Mouse (Mus musculus) lung, embryonic 15.5 days (tissue): ENCODE data around the gene Megf8. TPM values are rescaled to one million over a fixed set of nuclear protein-coding genes. Genes with fewer than 3 reads are reported as not detected.

ENCODE experiments used
- ATAC-seq: fragments of 200-750 bp; cut with Nextera tagmentation; 2 replicates; pipeline ENCODE4 v1.8.0; 2017; ENCODE audit warnings: moderate number of reproducible peaks, borderline replicate concordance; ENCODE audit not compliant: low FRiP score, low TSS enrichment; ENCODE audit errors: extremely low read depth
- H3K27ac ChIP-seq: fragments of 300-500 bp; sonication (generic); 2 replicates; pipeline ENCODE4 v1.5.1; 2015; ENCODE audit warnings: moderate library complexity, mild to moderate bottlenecking, inconsistent platforms
- H3K27me3 ChIP-seq: fragments of 300-500 bp; sonication (generic); 2 replicates; pipeline ENCODE4 v1.6.1; 2015; ENCODE audit warnings: inconsistent platforms
- H3K36me3 ChIP-seq: fragments of 300-500 bp; sonication (generic); 2 replicates; pipeline ENCODE4 v1.6.1; 2015; ENCODE audit warnings: inconsistent platforms
- H3K4me1 ChIP-seq: fragments of 300-500 bp; sonication (generic); 2 replicates; pipeline ENCODE4 v1.6.1; 2015; ENCODE audit warnings: inconsistent platforms
- H3K4me2 ChIP-seq: fragments of 300-500 bp; sonication (generic); 2 replicates; pipeline ENCODE4 v1.6.1; 2015; ENCODE audit warnings: inconsistent platforms, mild to moderate bottlenecking, moderate library complexity
- H3K4me3 ChIP-seq: fragments of 300-500 bp; sonication (generic); 2 replicates; pipeline ENCODE4 v1.5.1; 2015; ENCODE audit warnings: mild to moderate bottlenecking, inconsistent platforms
- H3K9ac ChIP-seq: fragments of 300-500 bp; sonication (generic); 2 replicates; pipeline ENCODE4 v1.6.1; 2015; ENCODE audit warnings: inconsistent platforms
- H3K9me3 ChIP-seq: fragments of 300-500 bp; sonication (generic); 2 replicates; pipeline ENCODE4 v1.6.1; 2016; ENCODE audit warnings: inconsistent platforms
- WGBS: fragments of 180-500 bp; shearing (Covaris S2); methylation state at CpG from one replicate; pipeline ENCODE4 v1.1.7; 2015; 5-methylcytosine and 5-hydroxymethylcytosine counted together
- polyA plus RNA-seq: library from polyadenylated mRNA; unstranded; fragments of >200 nt; fragmentation: Nextera tagmentation; extraction: Ambion mirVana; gene quantifications from 2 replicates; pipeline ENCODE4 v1.2.1, GENCODE M21; 2015

Megf8 gene
- polyA plus RNA-seq, 1 experiment from 2014 or later: 13.5 TPM

DNA sequence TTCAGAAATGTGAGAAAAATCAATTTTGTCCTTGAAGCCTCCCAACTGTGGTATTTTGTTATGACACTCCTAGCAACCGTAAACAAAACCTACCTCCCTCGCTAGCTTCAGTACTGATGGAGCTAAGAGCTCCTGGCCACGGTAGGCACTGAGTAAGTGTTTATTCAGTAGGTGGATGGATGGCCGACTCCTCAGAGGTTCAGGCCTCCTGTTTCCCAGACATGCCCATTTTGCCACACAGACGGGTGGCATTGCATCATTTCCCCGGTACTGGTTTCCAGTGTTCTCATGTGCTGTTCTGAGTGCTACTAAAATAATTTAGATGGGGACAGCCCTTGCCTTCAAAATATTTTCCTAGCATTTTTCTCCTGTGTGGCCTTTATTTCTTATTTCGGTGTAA is 89.5 kb downstream of the Megf8 start:
- Histone ChIP-seq H3K36me3 (no peaks in the 10 kb centered on the region), H3K27me3 (no peaks in the 10 kb centered on the region), H3K9ac (no peak overlapping the region), H3K4me2 (no peak overlapping the region), H3K9me3 (no peaks in the 10 kb centered on the region), H3K4me3 (no peak overlapping the region), H3K27ac (no peak overlapping the region), H3K4me1 (peaks cover 2% of the 10 kb centered on the region; the same call in 1 of the 2 replicates)
- ATAC-seq: no peak
- 68% methylated on average over 7 of the region's 7 CpGs for WGBS

GRCm38 (mm10) chr7:25409114-25409760 is 92.3 kb downstream of the Megf8 start:
- WGBS: 49% methylated on average over 4 of the region's 4 CpGs
- no peak for ATAC-seq
- Histone ChIP-seq H3K9me3 (no peaks in the 10 kb centered on the region), H3K27ac (no peak overlapping the region), H3K4me2 (no peak overlapping the region), H3K4me3 (no peak overlapping the region), H3K27me3 (no peaks in the 10 kb centered on the region), H3K4me1 (no peaks in the 10 kb centered on the region), H3K9ac (no peak overlapping the region), H3K36me3 (no peaks in the 10 kb centered on the region)

- 80% methylated on average over 1 of the region's 1 CpGs for WGBS
- no peak for ATAC-seq
- Histone ChIP-seq H3K4me1 (no peaks in the 10 kb centered on the region), H3K4me3 (no peak overlapping the region), H3K9ac (no peak overlapping the region), H3K27me3 (no peaks in the 10 kb centered on the region), H3K4me2 (no peak overlapping the region), H3K27ac (no peak overlapping the region), H3K36me3 (no peaks in the 10 kb centered on the region), H3K9me3 (no peaks in the 10 kb centered on the region)
Observed at GRCm38 (mm10) chr7:25410969-25411615, 94.1 kb downstream of the Megf8 start.

DNA sequence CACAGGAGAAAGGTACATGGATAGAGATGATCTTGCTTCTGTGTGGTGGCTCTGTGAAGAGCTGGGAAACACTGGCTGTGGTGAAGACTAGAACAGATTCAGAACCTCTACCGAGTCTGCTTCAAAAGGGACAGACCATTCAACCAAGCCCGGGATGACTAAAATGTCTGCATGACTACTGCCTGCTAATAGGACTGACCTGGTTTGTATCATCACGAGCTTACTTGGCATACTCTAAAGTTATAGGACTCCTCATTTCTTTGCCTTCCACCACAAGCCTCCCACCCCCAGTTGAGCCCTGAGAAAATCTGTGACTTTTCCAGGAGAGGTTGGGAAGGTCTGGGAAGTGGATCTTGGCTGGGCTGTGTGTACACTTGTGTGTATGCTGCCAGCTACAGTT is 94.9 kb downstream of the Megf8 start:
- no peak for ATAC-seq
- H3K27me3 ChIP-seq: no peaks in the 10 kb centered on the region
- no peaks in the 10 kb centered on the region for H3K36me3 ChIP-seq
- 76% methylated on average over 3 of the region's 3 CpGs for WGBS
- no peaks in the 10 kb centered on the region for H3K9me3 ChIP-seq
- H3K9ac ChIP-seq: no peak overlapping the region
- no peak overlapping the region for H3K27ac ChIP-seq
- no peaks in the 10 kb centered on the region for H3K4me1 ChIP-seq
- no peak overlapping the region for H3K4me3 ChIP-seq
- H3K4me2 ChIP-seq: no peak overlapping the region

DNA sequence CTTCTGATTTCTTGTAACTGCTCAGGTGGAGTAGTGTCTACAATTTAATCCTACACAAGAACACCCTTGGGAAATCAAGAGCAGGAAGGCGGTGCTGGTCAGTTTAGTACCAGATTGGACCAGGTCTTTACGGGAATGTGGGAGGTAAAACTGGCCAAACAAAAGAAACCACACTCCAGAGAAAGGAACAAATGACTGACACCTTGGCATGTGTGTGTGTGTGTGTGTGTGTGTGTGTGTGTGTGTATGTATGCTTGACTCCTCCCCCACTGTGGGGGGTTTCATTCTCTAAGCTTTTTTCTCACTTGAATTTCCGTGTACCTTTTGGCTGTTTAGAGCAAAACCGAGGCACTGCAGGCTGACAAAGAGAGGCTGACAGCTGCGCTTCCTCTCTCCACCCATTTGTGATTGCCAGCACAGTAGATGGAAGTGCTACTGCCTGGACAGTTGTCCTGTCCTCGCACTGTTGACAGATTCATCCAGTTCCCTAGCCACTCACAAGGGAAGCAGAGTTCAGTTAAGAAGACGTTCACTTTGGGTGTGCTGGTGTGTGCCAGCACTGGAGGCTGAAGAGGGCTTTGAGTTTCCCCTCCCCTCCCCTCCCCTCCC is 96.0 kb downstream of the Megf8 start, which contains the start of gene Cxcl17:
Gene Cxcl17 (minus strand): TSS at position 54 of the 609 bp plus-strand sequence.
- Histone ChIP-seq H3K4me1 (no peaks in the 10 kb centered on the region), H3K9me3 (no peaks in the 10 kb centered on the region), H3K9ac (no peak within 1 kb of the TSS), H3K27ac (no peak within 1 kb of the TSS), H3K36me3 (no peaks in the 10 kb centered on the region), H3K4me3 (no peak within 1 kb of the TSS), H3K4me2 (no peak within 1 kb of the TSS), H3K27me3 (no peaks in the 10 kb centered on the region)
- WGBS: 37% methylated on average over 7 of the region's 7 CpGs
- no peak for ATAC-seq

Other genes with a start within 250 kb of the Megf8 start
- 3.8 and 4.2 TPM in 2 replicates for gene Grik5, start 244.8 kb upstream of the Megf8 start, polyA plus RNA-seq
- gene Zfp574, start 244.6 kb upstream of the Megf8 start, polyA plus RNA-seq: 29.8 and 30.4 TPM in 2 replicates
- gene Pou2f2, start 137.4 kb upstream of the Megf8 start, polyA plus RNA-seq: 0.31 and 0.55 TPM in 2 replicates
- 9.6 and 11.2 TPM in 2 replicates for gene Dedd2, start 96.5 kb upstream of the Megf8 start, polyA plus RNA-seq
- 3.0 and 3.6 TPM in 2 replicates for gene Zfp526, start 95.7 kb upstream of the Megf8 start, polyA plus RNA-seq
- 9.8 and 10.7 TPM in 2 replicates for gene Gsk3a, start 79.3 kb upstream of the Megf8 start, polyA plus RNA-seq
- 18.8 and 20.3 TPM in 2 replicates for gene Erf, start 66.4 kb upstream of the Megf8 start, polyA plus RNA-seq
- gene Cic, start 49.5 kb upstream of the Megf8 start, polyA plus RNA-seq: 29.5 and 30.3 TPM in 2 replicates
- gene Pafah1b3, start 19.2 kb upstream of the Megf8 start, polyA plus RNA-seq: 174 and 183 TPM in 2 replicates
- 0.27 and 0.38 TPM in 2 replicates for gene Prr19, start 15.8 kb upstream of the Megf8 start, polyA plus RNA-seq
- 0.22 and 0.25 TPM in 2 replicates for gene Tmem145, start 11.1 kb upstream of the Megf8 start, polyA plus RNA-seq
- 0.52 and 0.57 TPM in 2 replicates for gene Cnfn, start 52.6 kb downstream of the Megf8 start, polyA plus RNA-seq
- 9.3 and 9.4 TPM in 2 replicates for gene Lipe, start 81.5 kb downstream of the Megf8 start, polyA plus RNA-seq
- 0.21 and 0.34 TPM in 2 replicates for gene Cxcl17, start 95.7 kb downstream of the Megf8 start, polyA plus RNA-seq
- gene Ceacam1, start 160.4 kb downstream of the Megf8 start, polyA plus RNA-seq: 5.3 and 5.8 TPM in 2 replicates
- gene Ceacam2, start 222.7 kb downstream of the Megf8 start, polyA plus RNA-seq: 0.08 and 0.16 TPM in 2 replicates